Mouse (Mus musculus) hindbrain, embryonic 12.5 days (tissue): ENCODE measurements around the gene Arhgap25. TPM values are rescaled to one million over a fixed set of nuclear protein-coding genes. Genes with fewer than 3 reads are reported as not detected.
A peak's percentile ranks its signal among the peaks of the same experiment; 100 is the strongest.

Experiments
- ATAC-seq: fragments of 200-750 bp; cut with Nextera tagmentation; 2 replicates; pipeline ENCODE4 v1.8.0; 2017; ENCODE audit warnings: moderate TSS enrichment; ENCODE audit not compliant: low FRiP score
- H3K27ac ChIP-seq: fragments of 300-500 bp; sonication (generic); 2 replicates; pipeline ENCODE4 v1.5.1; 2016; ENCODE audit warnings: mild to moderate bottlenecking
- H3K27me3 ChIP-seq: fragments of 300-500 bp; sonication (generic); 2 replicates; pipeline ENCODE4 v1.6.1; 2016; ENCODE audit warnings: mild to moderate bottlenecking
- H3K36me3 ChIP-seq: fragments of 300-500 bp; sonication (generic); 2 replicates; pipeline ENCODE4 v1.6.1; 2016; ENCODE audit warnings: mild to moderate bottlenecking
- H3K4me1 ChIP-seq: fragments of 300-500 bp; sonication (generic); 2 replicates; pipeline ENCODE4 v1.6.1; 2016
- H3K4me2 ChIP-seq: fragments of 300-500 bp; sonication (generic); replicated peaks from 2 replicates; pipeline ENCODE4 v1.6.1; 2016; ENCODE audit warnings: mild to moderate bottlenecking
- H3K4me3 ChIP-seq: fragments of 300-500 bp; sonication (generic); 2 replicates; pipeline ENCODE4 v1.5.1; 2016; ENCODE audit warnings: mild to moderate bottlenecking
- H3K9ac ChIP-seq: fragments of 300-500 bp; sonication (generic); 2 replicates; pipeline ENCODE4 v1.6.1; 2016; ENCODE audit warnings: mild to moderate bottlenecking, moderate library complexity
- H3K9me3 ChIP-seq: fragments of 300-500 bp; sonication (generic); replicated peaks from 2 replicates; pipeline ENCODE4 v1.6.1; 2016; ENCODE audit warnings: mild to moderate bottlenecking
- WGBS: fragments of 180-500 bp; shearing (Covaris S2); methylation state at CpG from one replicate; pipeline ENCODE4 v1.1.7; 2016; 5-methylcytosine and 5-hydroxymethylcytosine counted together
- polyA plus RNA-seq: library from polyadenylated mRNA; unstranded; fragments of >200 nt; fragmentation: Nextera tagmentation; extraction: Ambion mirVana; gene quantifications from 2 replicates; pipeline ENCODE4 v1.2.1, GENCODE M21; 2016

Arhgap25 gene
- polyA plus RNA-seq, 1 experiment from 2014 or later = 2.3 TPM

- Histone ChIP-seq H3K36me3 (no peaks in the 10 kb centered on the region), H3K27ac (no peak overlapping the region), H3K4me1 (no peaks in the 10 kb centered on the region), H3K9ac (no peak overlapping the region), H3K4me3 (no peak overlapping the region), H3K4me2 (no peak overlapping the region), H3K9me3 (no peaks in the 10 kb centered on the region), H3K27me3 (no peaks in the 10 kb centered on the region)
- no peak for ATAC-seq
- 54% methylated on average over 7 of the region's 7 CpGs for WGBS
Measured at GRCm38 (mm10) chr6:87552054-87552807, 19.2 kb upstream of the Arhgap25 start.

DNA sequence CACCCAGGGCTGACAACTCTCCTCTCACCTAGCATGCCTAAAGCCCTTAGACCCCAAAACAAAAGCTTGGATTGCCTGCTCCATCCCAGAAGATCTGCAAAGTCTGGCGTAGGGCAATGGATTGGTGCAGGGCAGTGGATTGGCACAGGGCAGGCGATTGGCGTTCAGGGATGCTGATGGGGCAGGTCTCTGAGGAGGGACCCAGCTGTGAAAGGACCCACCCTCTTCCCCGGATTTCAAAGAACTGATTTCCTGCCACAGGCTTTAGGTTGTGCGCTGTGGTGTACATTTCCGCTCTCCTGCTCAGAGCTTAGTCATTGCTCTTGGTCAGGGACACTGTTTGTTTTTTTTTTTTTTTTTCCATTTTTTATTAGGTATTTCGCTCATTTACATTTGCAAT is 14.8 kb upstream of the Arhgap25 start:
- 89% methylated on average over 7 of the region's 7 CpGs for WGBS

DNA sequence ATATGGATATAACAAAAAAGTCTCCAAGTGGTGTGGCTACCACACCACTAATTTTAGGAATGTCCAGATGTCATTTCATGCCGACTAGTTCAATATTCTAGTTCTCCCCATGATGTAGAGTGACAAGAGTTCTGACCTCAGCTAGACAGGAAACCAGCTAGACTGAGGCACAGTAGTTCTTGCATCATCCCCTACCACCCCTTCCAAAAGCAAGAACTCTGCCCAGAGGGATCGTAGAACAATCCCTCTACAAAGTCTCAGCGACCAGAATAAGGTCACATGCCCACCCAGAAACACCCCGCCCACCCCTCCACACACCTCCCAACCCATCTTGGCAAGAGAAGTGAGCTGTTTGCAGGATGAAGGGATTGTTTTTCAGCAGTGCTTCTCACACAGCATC is 14.4 kb upstream of the Arhgap25 start:
- 83% methylated on average over 4 of the region's 4 CpGs for WGBS
- Histone ChIP-seq H3K36me3 (no peaks in the 10 kb centered on the region), H3K4me2 (no peak overlapping the region), H3K27ac (no peak overlapping the region), H3K4me1 (peaks cover 10% of the 10 kb centered on the region), H3K9me3 (peaks cover 9% of the 10 kb centered on the region; the same call in 1 of the 2 replicates), H3K4me3 (no peak overlapping the region), H3K9ac (no peak overlapping the region), H3K27me3 (no peaks in the 10 kb centered on the region)
- no peak for ATAC-seq

More for the DNA sequence above, 14.8 kb upstream of the Arhgap25 start:
- ATAC-seq = no peak
- Histone ChIP-seq H3K27ac (no peak overlapping the region), H3K27me3 (no peaks in the 10 kb centered on the region), H3K4me3 (no peak overlapping the region), H3K4me2 (no peak overlapping the region), H3K9ac (no peak overlapping the region), H3K9me3 (peaks cover 9% of the 10 kb centered on the region; the same call in 1 of the 2 replicates), H3K36me3 (no peaks in the 10 kb centered on the region), H3K4me1 (peaks cover 10% of the 10 kb centered on the region)

- peak; percentile 95 for ATAC-seq
- no peak overlapping the region for H3K9ac ChIP-seq
- H3K4me1 ChIP-seq = peaks cover 10% of the 10 kb centered on the region
- no peak overlapping the region for H3K4me3 ChIP-seq
- H3K9me3 ChIP-seq = peaks cover 9% of the 10 kb centered on the region; the same call in 1 of the 2 replicates
- no peak overlapping the region for H3K4me2 ChIP-seq
- H3K27ac ChIP-seq = peak overlapping the region; percentile 55
- no peaks in the 10 kb centered on the region for H3K27me3 ChIP-seq
- no peaks in the 10 kb centered on the region for H3K36me3 ChIP-seq
- 31% methylated on average over 1 of the region's 1 CpGs for WGBS
Measured at GRCm38 (mm10) chr6:87545331-87546217, 12.5 kb upstream of the Arhgap25 start.

GRCm38 (mm10) chr6:87542027-87542426 is 9.0 kb upstream of the Arhgap25 start:
- Histone ChIP-seq H3K9me3 (peaks cover 9% of the 10 kb centered on the region; the same call in 1 of the 2 replicates), H3K4me2 (no peak overlapping the region), H3K4me1 (peaks cover 18% of the 10 kb centered on the region), H3K36me3 (no peaks in the 10 kb centered on the region), H3K27ac (no peak overlapping the region), H3K9ac (no peak overlapping the region), H3K27me3 (no peaks in the 10 kb centered on the region), H3K4me3 (no peak overlapping the region)
- WGBS = 70% methylated on average over 9 of the region's 9 CpGs
- no peak for ATAC-seq

DNA sequence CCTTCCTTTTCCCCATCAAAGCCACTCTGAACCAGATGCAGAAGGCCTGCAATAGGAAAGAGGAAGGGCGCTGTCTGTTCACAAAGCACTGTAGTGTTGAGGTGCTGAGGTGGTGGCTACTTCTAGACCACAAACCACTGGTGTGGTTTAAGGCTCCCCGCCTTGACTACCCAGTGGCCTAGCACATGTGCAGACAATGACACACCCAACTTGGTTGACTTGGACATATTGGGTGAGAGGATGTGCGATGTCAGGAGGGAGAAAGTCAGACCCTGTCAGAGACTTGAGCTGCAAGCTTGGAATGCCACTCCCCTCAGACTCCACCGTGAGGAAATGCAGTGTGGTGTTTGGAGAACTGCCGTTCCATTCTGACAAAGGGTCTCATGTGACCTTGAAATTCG is 8.1 kb upstream of the Arhgap25 start:
- peaks cover under 1% of the 10 kb centered on the region; the same call in 1 of the 2 replicates for H3K9me3 ChIP-seq
- H3K4me1 ChIP-seq = peaks cover 20% of the 10 kb centered on the region
- H3K9ac ChIP-seq = no peak overlapping the region
- no peak overlapping the region for H3K27ac ChIP-seq
- WGBS = 88% methylated on average over 6 of the region's 6 CpGs
- H3K27me3 ChIP-seq = no peaks in the 10 kb centered on the region
- H3K36me3 ChIP-seq = no peaks in the 10 kb centered on the region
- H3K4me3 ChIP-seq = no peak overlapping the region
- H3K4me2 ChIP-seq = no peak overlapping the region
- no peak for ATAC-seq

GRCm38 (mm10) chr6:87538376-87539270 is 5.6 kb upstream of the Arhgap25 start:
- no peaks in the 10 kb centered on the region for H3K36me3 ChIP-seq
- H3K9ac ChIP-seq = no peak overlapping the region
- 81% methylated on average over 15 of the region's 15 CpGs for whole genome bisulfite sequencing
- H3K27ac ChIP-seq = no peak overlapping the region
- no peaks in the 10 kb centered on the region for H3K27me3 ChIP-seq
- H3K9me3 ChIP-seq = no peaks in the 10 kb centered on the region
- H3K4me1 ChIP-seq = peaks cover 10% of the 10 kb centered on the region
- no peak overlapping the region for H3K4me2 ChIP-seq
- H3K4me3 ChIP-seq = no peak overlapping the region
- no peak for ATAC-seq

DNA sequence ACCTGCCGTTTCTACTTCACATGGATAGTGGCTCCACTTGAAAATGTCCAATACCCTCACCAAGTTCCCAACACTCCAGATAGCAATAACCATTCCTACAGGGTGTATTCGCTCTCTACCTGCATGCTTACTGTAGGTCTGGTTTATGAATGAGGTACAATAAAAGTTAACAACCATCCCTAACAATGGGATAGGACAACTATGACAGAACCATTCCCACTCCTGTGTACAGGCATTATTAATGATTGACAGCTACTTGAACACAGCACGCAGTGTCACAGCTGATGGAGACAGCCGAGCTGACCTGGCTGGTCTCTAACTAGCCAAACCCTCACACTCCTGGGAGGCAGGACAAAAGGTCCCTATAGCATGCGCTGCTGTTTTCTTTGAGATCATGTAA is 4.6 kb upstream of the Arhgap25 start:
- H3K27me3 ChIP-seq = no peaks in the 10 kb centered on the region
- H3K4me2 ChIP-seq = no peak overlapping the region
- H3K36me3 ChIP-seq = no peaks in the 10 kb centered on the region
- H3K27ac ChIP-seq = no peak overlapping the region
- no peak for ATAC-seq
- no peaks in the 10 kb centered on the region for H3K9me3 ChIP-seq
- no peak overlapping the region for H3K9ac ChIP-seq
- H3K4me3 ChIP-seq = no peak overlapping the region
- H3K4me1 ChIP-seq = peaks cover 10% of the 10 kb centered on the region
- WGBS = 68% methylated on average over 5 of the region's 5 CpGs

DNA sequence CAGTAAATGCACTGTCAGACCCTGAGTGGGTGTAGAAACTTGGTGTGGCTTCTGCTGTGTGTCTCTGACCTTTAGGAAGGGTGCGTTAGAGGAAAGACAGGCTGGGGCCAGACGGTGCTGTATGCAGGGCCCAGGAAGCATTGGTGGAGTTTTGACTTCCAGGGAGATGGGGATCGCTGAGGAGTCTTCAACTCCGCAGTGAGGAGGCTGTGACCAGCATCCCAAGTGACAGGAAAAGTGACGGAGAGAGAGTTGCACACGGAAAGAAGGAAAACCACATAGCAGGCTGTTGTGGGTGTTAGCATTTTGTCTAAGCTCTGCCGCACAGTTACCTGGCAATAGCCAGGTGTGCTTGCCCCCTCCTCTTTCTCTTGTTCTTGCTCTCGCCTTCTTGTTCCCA is 3.2 kb upstream of the Arhgap25 start:
- H3K9ac ChIP-seq = no peak overlapping the region
- 68% methylated on average over 8 of the region's 8 CpGs for WGBS

GRCm38 (mm10) chr6:87535651-87536050 is 2.6 kb upstream of the Arhgap25 start:
- no peaks in the 10 kb centered on the region for H3K36me3 ChIP-seq
- no peaks in the 10 kb centered on the region for H3K27me3 ChIP-seq
- ATAC-seq = no peak
- WGBS = 78% methylated on average over 9 of the region's 9 CpGs
- no peak overlapping the region for H3K4me2 ChIP-seq
- peaks cover 10% of the 10 kb centered on the region for H3K4me1 ChIP-seq
- H3K9ac ChIP-seq = no peak overlapping the region
- H3K4me3 ChIP-seq = no peak overlapping the region
- no peak overlapping the region for H3K27ac ChIP-seq
- no peaks in the 10 kb centered on the region for H3K9me3 ChIP-seq

More for the DNA sequence above, 3.2 kb upstream of the Arhgap25 start:
- H3K4me2 ChIP-seq = no peak overlapping the region
- H3K9me3 ChIP-seq = no peaks in the 10 kb centered on the region
- H3K27ac ChIP-seq = no peak overlapping the region
- H3K27me3 ChIP-seq = no peaks in the 10 kb centered on the region
- ATAC-seq = no peak
- peaks cover 10% of the 10 kb centered on the region for H3K4me1 ChIP-seq
- no peak overlapping the region for H3K4me3 ChIP-seq
- H3K36me3 ChIP-seq = no peaks in the 10 kb centered on the region

DNA sequence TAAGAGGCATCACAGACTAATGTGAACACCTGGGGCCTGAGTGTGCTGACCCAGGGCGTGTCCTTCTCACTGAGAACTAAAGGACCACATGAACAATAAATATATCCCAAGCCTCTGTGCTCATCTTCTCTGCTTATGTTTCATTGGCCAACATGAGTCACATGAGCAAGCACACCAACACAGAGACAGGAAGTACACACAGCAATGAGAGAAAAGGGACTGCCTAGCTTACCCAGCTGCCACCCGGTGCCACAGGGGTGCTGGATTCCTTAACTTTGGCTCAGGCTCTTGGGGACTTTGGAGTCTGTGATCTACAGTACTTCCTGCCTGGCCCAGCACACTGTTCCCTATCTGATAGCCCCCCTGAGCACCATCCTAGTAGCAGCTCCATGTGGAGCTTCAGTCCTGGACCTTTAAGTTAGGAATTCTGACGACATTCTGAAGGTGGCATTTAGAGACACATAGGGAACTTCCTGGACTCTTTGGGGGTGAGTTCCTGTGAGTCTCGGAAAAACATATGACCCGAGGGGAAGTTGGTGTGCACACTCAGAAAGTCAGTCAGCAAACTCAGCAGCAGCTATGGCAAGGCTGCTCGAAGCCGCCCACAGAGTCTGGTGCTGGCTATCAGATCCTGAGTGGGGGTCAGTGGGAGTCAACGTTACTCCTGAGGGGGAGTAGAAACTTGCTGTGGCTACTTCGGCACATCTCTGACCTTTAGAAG is 2.0 kb upstream of the Arhgap25 start:
- Histone ChIP-seq H3K4me1 (peaks cover 6% of the 10 kb centered on the region), H3K9me3 (no peaks in the 10 kb centered on the region), H3K9ac (no peak overlapping the region), H3K27ac (no peak overlapping the region), H3K4me2 (no peak overlapping the region), H3K36me3 (no peaks in the 10 kb centered on the region), H3K27me3 (no peaks in the 10 kb centered on the region), H3K4me3 (no peak overlapping the region)
- 88% methylated on average over 9 of the region's 9 CpGs for WGBS
- no peak for ATAC-seq
